Mouse (Mus musculus): ENCODE results near the gene Slc24a2. TPM values are rescaled to one million over a fixed set of nuclear protein-coding genes. Genes with fewer than 3 reads are reported as not detected.

The Slc24a2 gene
- total RNA-seq, 2 experiments from 2014 or later = 1.3 to 2.8 TPM

GRCm38 (mm10) chr4:87119758-87120157, 110.5 kb downstream of the Slc24a2 start:
- DNase-seq = no peak

GRCm38 (mm10) chr4:87115726-87116125, 114.6 kb downstream of the Slc24a2 start:
- DNase-seq = no peak
- intact Hi-C loops (cut with DNase I) = no loop called here

More at GRCm38 (mm10) chr4:87119758-87120157, 110.5 kb downstream of the Slc24a2 start:
- intact Hi-C loops (cut with DNase I) = no loop called here

- intact Hi-C loops (cut with DNase I) = no loop called here
- no peak for DNase-seq
Observed at GRCm38 (mm10) chr4:87109331-87110059, 120.8 kb downstream of the Slc24a2 start.

DNA sequence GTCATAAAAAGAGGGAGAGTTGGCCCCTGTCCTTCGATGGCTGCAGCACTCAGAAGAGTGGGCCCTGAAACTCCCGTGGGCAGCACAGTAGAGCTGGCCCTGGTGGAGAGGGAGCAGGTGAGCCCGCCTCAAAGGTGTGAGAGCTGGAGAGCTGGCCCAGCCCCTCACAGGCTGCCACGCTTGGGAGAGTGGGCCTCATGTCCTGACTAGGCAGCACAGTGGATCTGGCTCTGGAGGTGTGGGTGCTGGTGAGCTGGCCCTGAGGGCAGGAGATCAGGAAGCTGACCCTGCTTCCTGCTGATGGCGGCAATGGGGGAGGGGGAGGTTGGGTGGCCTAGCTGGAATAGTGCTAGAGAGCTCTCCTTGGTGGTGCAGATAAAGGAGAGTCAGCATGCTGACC, 129.3 kb downstream of the Slc24a2 start:
- intact Hi-C loops (cut with DNase I) = no loop called here

DNA sequence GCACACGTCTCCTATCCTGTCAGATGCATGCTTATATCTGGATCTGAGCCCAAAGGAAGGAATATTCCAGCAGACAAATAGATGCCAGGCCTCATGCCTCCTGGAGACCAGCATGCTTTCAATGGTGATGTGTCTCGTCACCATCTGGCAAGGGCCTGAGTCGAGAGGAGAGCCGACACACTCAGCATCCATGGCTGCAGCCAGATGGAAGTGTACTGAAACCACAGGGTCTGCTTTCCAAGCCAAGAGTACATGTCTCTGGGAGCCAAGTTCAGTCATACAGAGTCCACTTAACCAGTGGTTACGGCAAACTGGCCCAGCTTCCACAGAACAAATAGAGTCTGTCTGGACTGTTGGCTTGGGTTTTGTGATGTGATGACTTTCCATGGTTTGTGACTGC, 134.1 kb downstream of the Slc24a2 start:
- intact Hi-C loops (cut with DNase I) = no loop called here
- peak; percentile 37 to 45 for DNase-seq

More for the DNA sequence above, 129.3 kb downstream of the Slc24a2 start:
- no peak for DNase-seq

DNA sequence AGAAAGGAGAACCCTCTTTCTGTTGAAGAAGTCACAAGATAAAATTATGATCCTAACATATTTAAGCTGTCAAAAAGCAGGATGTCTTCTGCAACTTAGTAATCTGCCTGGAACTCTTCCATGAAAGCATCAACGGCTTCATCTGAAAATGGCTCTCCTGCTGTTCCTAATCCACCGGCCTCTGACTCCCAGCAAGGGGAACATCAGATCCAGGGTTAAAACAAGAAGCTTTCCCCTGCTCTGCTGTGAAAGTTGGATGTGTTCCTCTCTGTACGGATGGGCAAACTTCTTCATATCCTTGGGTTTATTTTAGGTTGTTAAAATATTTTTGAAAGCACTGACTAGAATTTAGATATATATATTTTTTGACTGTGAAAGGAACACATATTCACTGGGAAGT, 136.7 kb downstream of the Slc24a2 start:
- DNase-seq = peak in 1 of 2 experiments; percentile 5
- intact Hi-C loops (cut with DNase I) = no loop called here

DNA sequence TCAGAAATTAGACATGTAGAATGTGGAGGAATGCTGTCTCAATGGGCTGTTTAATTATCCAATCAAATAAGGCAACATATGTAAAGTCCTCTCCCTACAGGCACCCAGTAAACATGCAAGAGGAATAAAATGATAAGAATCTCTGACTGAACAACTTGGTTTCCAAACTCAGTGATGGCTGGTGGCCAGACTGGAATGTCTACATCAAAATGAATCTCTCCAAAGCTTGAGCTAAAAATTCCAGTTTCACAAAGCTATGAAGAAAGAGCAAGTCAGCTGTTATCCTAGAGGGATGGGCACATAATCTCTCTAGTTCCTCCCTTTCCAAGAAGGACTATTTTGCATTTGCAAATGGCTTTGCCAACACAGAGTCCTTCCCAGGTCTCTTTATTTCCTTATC, 139.4 kb downstream of the Slc24a2 start:
- intact Hi-C loops (cut with DNase I) = no loop called here
- no peak for DNase-seq

DNA sequence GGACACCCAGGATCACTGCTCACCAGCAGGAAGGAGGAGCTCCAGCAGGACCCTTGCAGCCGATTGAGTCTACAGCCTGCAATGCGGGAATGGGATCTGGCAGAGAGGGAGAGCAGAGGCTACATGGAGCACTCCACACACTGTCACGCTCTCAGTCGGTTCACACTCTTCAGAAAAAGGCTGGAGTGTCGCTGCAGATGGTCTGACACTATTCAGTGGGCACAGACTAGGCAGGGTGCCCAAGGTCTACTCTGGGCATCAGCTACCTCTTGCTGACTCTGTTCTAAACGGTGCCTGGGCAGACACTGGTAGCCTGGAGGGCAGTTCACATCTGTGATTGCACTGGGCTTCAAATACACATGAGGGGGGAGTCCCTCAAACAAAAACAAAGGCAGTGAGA, 141.6 kb downstream of the Slc24a2 start:
- intact Hi-C loops (cut with DNase I) = no loop called here
- DNase-seq = no peak

GRCm38 (mm10) chr4:87087597-87087996, 142.7 kb downstream of the Slc24a2 start:
- intact Hi-C loops (cut with DNase I) = no loop called here

GRCm38 (mm10) chr4:87086933-87087577, 143.2 kb downstream of the Slc24a2 start:
- DNase-seq = peak; percentile 34 to 46

More at GRCm38 (mm10) chr4:87087597-87087996, 142.7 kb downstream of the Slc24a2 start:
- no peak for DNase-seq

GRCm38 (mm10) chr4:87081321-87081720, 149.0 kb downstream of the Slc24a2 start:
- no peak for DNase-seq
- intact Hi-C loops (cut with DNase I) = no loop called here

More at GRCm38 (mm10) chr4:87086933-87087577, 143.2 kb downstream of the Slc24a2 start:
- intact Hi-C loops (cut with DNase I) = no loop called here

GRCm38 (mm10) chr4:87079305-87079704, 151.0 kb downstream of the Slc24a2 start:
- no peak for DNase-seq
- intact Hi-C loops (cut with DNase I) = no loop called here

DNA sequence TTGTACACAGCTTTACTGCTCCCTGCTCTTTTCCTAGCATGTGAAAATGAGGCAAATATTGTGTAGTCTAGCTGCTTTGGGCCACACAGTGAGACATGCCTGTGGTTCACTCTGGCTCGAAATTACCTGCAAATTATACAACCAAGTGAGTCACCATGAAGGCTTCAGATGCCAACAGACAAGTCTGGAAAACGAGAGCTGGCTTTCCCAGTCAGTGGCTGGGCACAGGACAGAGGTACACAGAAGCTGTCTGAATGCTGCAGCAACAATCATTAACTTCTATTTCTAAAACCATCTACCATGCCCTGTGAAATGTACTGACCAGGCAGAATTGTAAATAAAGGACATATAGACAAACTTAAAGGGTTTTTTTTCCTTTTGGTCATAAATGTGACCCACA, 151.6 kb downstream of the Slc24a2 start:
- intact Hi-C loops (cut with DNase I) = no loop called here

GRCm38 (mm10) chr4:87075761-87076160, 154.5 kb downstream of the Slc24a2 start:
- no peak for DNase-seq
- intact Hi-C loops (cut with DNase I) = no loop called here

More for the DNA sequence above, 151.6 kb downstream of the Slc24a2 start:
- DNase-seq = no peak

GRCm38 (mm10) chr4:87068121-87068520, 162.2 kb downstream of the Slc24a2 start:
- no peak for DNase-seq

DNA sequence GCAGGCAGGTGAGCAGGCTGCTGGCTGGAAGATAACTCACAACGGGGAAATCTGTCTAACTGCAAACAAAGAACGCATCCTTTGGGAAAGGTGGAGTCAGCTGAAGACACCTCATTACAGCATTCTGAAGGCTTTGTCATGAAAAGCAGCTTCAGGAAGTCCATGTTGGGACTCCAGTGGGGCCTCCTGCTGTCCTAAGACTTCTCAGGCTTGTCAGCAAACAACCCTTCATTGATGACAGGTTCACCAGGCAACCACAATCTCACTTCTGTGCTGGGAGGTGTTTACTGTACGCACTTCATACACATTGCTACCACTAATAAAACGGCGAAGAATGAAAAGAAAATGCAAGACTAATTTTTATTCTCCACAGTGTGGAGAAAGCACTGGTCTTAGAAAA, 165.1 kb downstream of the Slc24a2 start:
- intact Hi-C loops (cut with DNase I) = no loop called here
- no peak for DNase-seq

More at GRCm38 (mm10) chr4:87068121-87068520, 162.2 kb downstream of the Slc24a2 start:
- intact Hi-C loops (cut with DNase I) = no loop called here

DNA sequence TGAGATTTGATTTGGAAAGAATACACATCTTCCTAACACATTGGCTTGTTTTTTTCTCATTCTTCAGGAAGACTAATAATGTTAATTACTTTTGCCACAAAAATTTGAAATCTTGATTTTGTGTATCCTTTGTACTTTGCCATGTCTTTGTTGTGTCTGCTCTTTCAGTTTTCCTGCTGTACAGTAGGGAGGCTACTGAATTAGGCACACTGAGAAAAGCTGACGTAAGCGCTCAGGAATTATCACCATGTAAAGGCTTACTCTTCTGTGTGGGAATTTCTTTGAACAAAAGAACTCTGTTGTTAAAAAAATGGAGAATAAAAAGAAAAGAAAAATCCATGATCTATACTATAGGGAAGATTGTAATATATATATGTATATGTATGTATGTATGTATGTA, 165.7 kb downstream of the Slc24a2 start:
- DNase-seq = no peak
- intact Hi-C loops (cut with DNase I) = no loop called here

DNA sequence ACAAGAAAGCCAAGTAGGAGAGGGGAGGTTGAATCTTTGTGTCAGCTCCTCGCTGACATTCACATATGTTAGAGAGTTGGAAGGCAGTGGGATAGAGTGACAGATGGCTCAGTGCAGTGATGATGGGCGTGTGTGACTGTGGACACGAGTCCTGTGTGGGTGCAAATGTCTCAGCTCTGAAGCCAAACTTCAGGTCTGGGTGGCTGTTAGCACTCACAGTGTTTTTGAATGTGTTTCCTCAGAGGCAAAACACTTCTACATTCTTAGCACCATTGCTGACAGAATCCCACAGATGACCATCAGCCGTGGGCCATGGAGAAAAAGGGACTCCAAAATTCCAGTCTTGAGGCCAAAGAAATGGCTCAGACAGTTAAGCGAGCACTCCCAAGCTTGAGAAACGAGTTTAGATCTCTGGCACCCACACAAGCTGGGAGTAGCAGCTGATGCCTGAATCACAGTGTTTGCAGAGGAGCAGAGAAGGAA, 167.5 kb downstream of the Slc24a2 start:
- intact Hi-C loops (cut with DNase I) = no loop called here
- no peak for DNase-seq

GRCm38 (mm10) chr4:87061696-87062095, 168.6 kb downstream of the Slc24a2 start:
- intact Hi-C loops (cut with DNase I) = no loop called here
- no peak for DNase-seq

- intact Hi-C loops (cut with DNase I) = no loop called here
- DNase-seq = no peak
Observed at GRCm38 (mm10) chr4:87057572-87057971, 172.7 kb downstream of the Slc24a2 start.

- no peak for DNase-seq
- intact Hi-C loops (cut with DNase I) = no loop called here
Observed at GRCm38 (mm10) chr4:87055768-87056167, 174.5 kb downstream of the Slc24a2 start.

GRCm38 (mm10) chr4:87052881-87053280, 177.4 kb downstream of the Slc24a2 start:
- no peak for DNase-seq
- intact Hi-C loops (cut with DNase I) = no loop called here

All from heart, postnatal 36 days (tissue).